Mouse (Mus musculus) adrenal gland, adult 18-20 months (tissue): ENCODE results near the gene Med16. TPM values are rescaled to one million over a fixed set of nuclear protein-coding genes. Genes with fewer than 3 reads are reported as not detected.

Experiments used
- DNase-seq, 2 experiments: peaks; one replicate each; pipeline ENCODE4 v3.0.0; 2021 to 2022; ENCODE audit warnings: low spot score in 2 of 2
- microRNA-seq, 2 experiments: library from miRNA; unstranded; fragments of <30 nt; microRNA quantifications; one replicate each; pipeline ENCODE4 v1.2.0; 2021; ENCODE audit warnings: borderline number of aligned reads in 2 of 2
- total RNA-seq, 2 experiments: library from RNA; stranded (reverse); gene quantifications; 1 replicate in 1 of 2; 2 replicates in 1 of 2; pipeline ENCODE4 v1.2.3; 2021

The Med16 gene
- total RNA-seq, 2 experiments from 2014 or later, result 32.7 to 40.7 TPM

GRCm38 (mm10) chr10:79849941-79850628 lies 58.6 kb downstream of the Med16 start:
- DNase-seq, result no peak

GRCm38 (mm10) chr10:79846553-79846952 lies 62.2 kb downstream of the Med16 start:
- DNase-seq, result no peak

Small RNA genes within 50 kb of the gene (microRNA-seq; reads per million reads assigned to microRNA genes)
- 0 reads per million in 2 experiments for gene Mir6910

Other genes with a start within 250 kb of the Med16 start
- gene Madcam1, start 244.4 kb downstream of the Med16 start, total RNA-seq, result not detected
- gene Tpgs1, start 239.6 kb downstream of the Med16 start, total RNA-seq, result 10 to 100 TPM; 29.6 to 34.4 TPM
- 100 to 1,000 TPM in 1 of 2 experiments, 10 to 100 TPM in 1; 87.6 to 120 TPM for gene Cdc34, start 226.7 kb downstream of the Med16 start, total RNA-seq
- gene Gzmm, start 219.9 kb downstream of the Med16 start, total RNA-seq, result 1 to 10 TPM; 1.2 to 1.3 TPM
- gene Bsg, start 204.4 kb downstream of the Med16 start, total RNA-seq, result 100 to 1,000 TPM; 618 to 637 TPM
- gene Hcn2, start 192.3 kb downstream of the Med16 start, total RNA-seq, result 1 to 10 TPM; 6.1 to 9.4 TPM
- 10 to 100 TPM; 53.0 to 59.0 TPM for gene Polrmt, start 162.3 kb downstream of the Med16 start, total RNA-seq
- under 1 TPM in 1 of 2 experiments, not detected in 1; 0.13 TPM for gene Fgf22, start 153.8 kb downstream of the Med16 start, total RNA-seq
- gene Rnf126, start 142.0 kb downstream of the Med16 start, total RNA-seq, result 10 to 100 TPM; 47.4 to 51.1 TPM
- 10 to 100 TPM; 11.0 to 28.5 TPM for gene Fstl3, start 131.7 kb downstream of the Med16 start, total RNA-seq
- not detected for gene Prss57, start 118.0 kb downstream of the Med16 start, total RNA-seq
- gene Palm, start 115.4 kb downstream of the Med16 start, total RNA-seq, result 10 to 100 TPM; 59.4 to 62.2 TPM
- under 1 TPM; 0.60 to 0.74 TPM for gene Misp, start 87.9 kb downstream of the Med16 start, total RNA-seq
- 100 to 1,000 TPM; 301 to 357 TPM for gene Ptbp1, start 54.5 kb downstream of the Med16 start, total RNA-seq
- 1 to 10 TPM in 1 of 2 experiments, not detected in 1; 1.1 TPM for gene Prtn3, start 34.4 kb downstream of the Med16 start, total RNA-seq
- gene Plppr3, start 34.3 kb downstream of the Med16 start, total RNA-seq, result 1 to 10 TPM; 1.4 to 2.8 TPM
- gene Elane, start 22.7 kb downstream of the Med16 start, total RNA-seq, result not detected
- gene Cfd, start 18.1 kb downstream of the Med16 start, total RNA-seq, result 1,000 to 10,000 TPM; 1,757 to 2,495 TPM
- not detected for gene Gm26602, start 1.9 kb upstream of the Med16 start, total RNA-seq
- 1 to 10 TPM; 1.0 to 2.2 TPM for gene Kiss1r, start 8.0 kb upstream of the Med16 start, total RNA-seq
- gene R3hdm4, start 12.3 kb upstream of the Med16 start, total RNA-seq, result 100 to 1,000 TPM in 1 of 2 experiments, 10 to 100 TPM in 1; 92.0 to 107 TPM
- 1 to 10 TPM; 3.6 to 4.3 TPM for gene Arid3a, start 18.1 kb upstream of the Med16 start, total RNA-seq
- gene Wdr18, start 51.2 kb upstream of the Med16 start, total RNA-seq, result 10 to 100 TPM; 37.2 to 40.1 TPM
- under 1 TPM in 1 of 2 experiments, not detected in 1; 0.19 TPM for gene Grin3b, start 61.8 kb upstream of the Med16 start, total RNA-seq
- 100 to 1,000 TPM; 140 to 144 TPM for gene Tmem259, start 75.4 kb upstream of the Med16 start, total RNA-seq
- gene Cnn2, start 79.7 kb upstream of the Med16 start, total RNA-seq, result 10 to 100 TPM; 28.5 to 49.0 TPM
- gene Abca7, start 87.6 kb upstream of the Med16 start, total RNA-seq, result 10 to 100 TPM; 20.6 to 22.3 TPM
- gene Arhgap45, start 107.7 kb upstream of the Med16 start, total RNA-seq, result 1 to 10 TPM; 5.5 to 7.3 TPM
- 10 to 100 TPM; 86.3 to 94.3 TPM for gene Polr2e, start 130.9 kb upstream of the Med16 start, total RNA-seq
- gene Gpx4, start 138.2 kb upstream of the Med16 start, total RNA-seq, result 1,000 to 10,000 TPM; 1,091 to 1,886 TPM
- 10 to 100 TPM; 31.0 to 41.4 TPM for gene Sbno2, start 196.6 kb upstream of the Med16 start, total RNA-seq
- 100 to 1,000 TPM; 154 to 158 TPM for gene Stk11, start 206.9 kb upstream of the Med16 start, total RNA-seq
- 1,000 to 10,000 TPM in 1 of 2 experiments, 100 to 1,000 TPM in 1; 593 to 1,133 TPM for gene Atp5d, start 229.7 kb upstream of the Med16 start, total RNA-seq
- 100 to 1,000 TPM; 129 to 266 TPM for gene Cbarp, start 231.9 kb upstream of the Med16 start, total RNA-seq
- 10 to 100 TPM; 64.8 to 82.0 TPM for gene Midn, start 239.3 kb upstream of the Med16 start, total RNA-seq